34 mouse cellular contexts compared by ENCODE assay signal in the genomic region with DNA sequence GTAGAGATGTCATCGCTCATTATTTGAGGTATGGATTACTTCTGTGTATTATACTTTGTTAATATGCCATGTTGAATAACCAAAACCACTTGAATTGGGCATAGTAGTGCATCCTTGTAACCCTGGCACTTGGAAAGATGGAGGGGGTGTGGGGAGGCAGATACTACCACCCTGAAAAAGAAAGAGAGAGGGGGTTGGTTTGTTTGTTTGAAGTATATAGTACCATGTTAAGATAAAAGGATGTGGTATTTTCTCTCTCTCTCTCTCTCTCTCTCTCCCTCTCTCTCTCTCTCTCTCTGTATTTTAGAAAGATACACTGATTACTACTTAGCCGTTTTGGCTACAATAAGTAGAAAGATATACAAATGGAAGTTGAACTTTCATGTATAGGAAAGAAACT. TPM values are rescaled to one million over a fixed set of nuclear protein-coding genes. Genes with fewer than 3 reads are reported as not detected.
"Had no signal": no experiment of that assay in that cellular context is flagged by ENCODE, and none has a peak within 500 bp of the region (broad histone marks: within the 10 kb centered on the region; RNA-seq: fewer than 3 reads in every experiment).

No protein-coding gene starts in this region.

- H3K4me3 ChIP-seq: gastrocnemius, adult 2 months; heart, adult 2 months; heart, embryonic 13.5 days; heart, embryonic 15.5 days; hindbrain, embryonic 10.5 days; hindbrain, embryonic 12.5 days; kidney, embryonic 15.5 days; limb, embryonic 10.5 days; limb, embryonic 12.5 days; liver, embryonic 13.5 days; liver, embryonic 15.5 days had no signal

- H3K27me3 ChIP-seq: heart, embryonic 13.5 days; heart, embryonic 15.5 days; hindbrain, embryonic 12.5 days; kidney, embryonic 15.5 days; limb, embryonic 12.5 days; liver, embryonic 13.5 days; liver, embryonic 15.5 days had no signal

- H3K4me1 ChIP-seq: heart, embryonic 13.5 days; heart, embryonic 15.5 days; hindbrain, embryonic 10.5 days; hindbrain, embryonic 12.5 days; kidney, embryonic 15.5 days; limb, embryonic 10.5 days; limb, embryonic 12.5 days; liver, embryonic 13.5 days; liver, embryonic 15.5 days had no signal

- H3K27ac ChIP-seq: gastrocnemius, adult 2 months; heart, adult 2 months; heart, embryonic 13.5 days; heart, embryonic 15.5 days; hindbrain, embryonic 10.5 days; hindbrain, embryonic 12.5 days; hindbrain, embryonic 14.5 days; kidney, embryonic 15.5 days; kidney, postnatal 0 days; limb, embryonic 10.5 days; limb, embryonic 12.5 days; liver, embryonic 13.5 days; liver, embryonic 15.5 days had no signal

- DNase-seq: gastrocnemius, adult 2 months; gastrocnemius, postnatal 10 days; gastrocnemius, postnatal 25 days; heart, adult 2 months; heart, postnatal 4 days; kidney, adult 11 months; kidney, adult 2 months; kidney, adult 9 months; kidney, postnatal 14 days; kidney, postnatal 36 days; layer of hippocampus, adult 9-11 months; layer of hippocampus, postnatal 36 days; liver; liver, embryonic 13.5 days had no signal

- H3K9me3 ChIP-seq: heart, embryonic 13.5 days; heart, embryonic 15.5 days; hindbrain, embryonic 10.5 days; hindbrain, embryonic 12.5 days; kidney, embryonic 15.5 days; limb, embryonic 10.5 days; limb, embryonic 12.5 days; liver, embryonic 13.5 days; liver, embryonic 15.5 days had no signal

- H3K9ac ChIP-seq: heart, embryonic 13.5 days; heart, embryonic 15.5 days; hindbrain, embryonic 12.5 days; hindbrain, embryonic 14.5 days; kidney, embryonic 15.5 days; limb, embryonic 12.5 days; liver, embryonic 13.5 days; liver, embryonic 15.5 days had no signal

- ATAC-seq: hindbrain, embryonic 16.5 days; intestine, embryonic 16.5 days had no signal

- H3K4me2 ChIP-seq: heart, embryonic 11.5 days; heart, embryonic 13.5 days; heart, embryonic 15.5 days; hindbrain, embryonic 12.5 days; hindbrain, embryonic 14.5 days; kidney, embryonic 15.5 days; limb, embryonic 12.5 days; liver, embryonic 13.5 days; liver, embryonic 15.5 days had no signal

RNA-seq across cellular contexts. Expression of a gene that starts 18.2 kb away (rescaled TPM):
- total RNA-seq: gastrocnemius, adult 2 months; gastrocnemius, postnatal 10 days; gastrocnemius, postnatal 25 days; granulocyte monocyte progenitor cell, adult 5-6 weeks; layer of hippocampus, adult 18-20 months; layer of hippocampus, adult 8-10 months; layer of hippocampus, postnatal 14 days; layer of hippocampus, postnatal 36 days; left cerebral cortex, adult 18-20 months; left cerebral cortex, adult 8-10 months; left cerebral cortex, postnatal 14 days had no signal
